Mouse (Mus musculus) c-Kit-positive CD71-positive TER-119-negative erythroid progenitor cells, embryonic 14.5 days (primary cell): ENCODE measurements around the gene Gm49673.
"Not testable (repeated sequence)": the region's sequence is repeated elsewhere in the genome, so short reads cannot be mapped to it uniquely, and the experiment has no call there.

Experiments
- DNase-seq: peaks from one replicate; pipeline ENCODE4 v3.0.0-alpha.2; 2013; ENCODE audit warnings: low read depth

The Gm49673 gene

DNA sequence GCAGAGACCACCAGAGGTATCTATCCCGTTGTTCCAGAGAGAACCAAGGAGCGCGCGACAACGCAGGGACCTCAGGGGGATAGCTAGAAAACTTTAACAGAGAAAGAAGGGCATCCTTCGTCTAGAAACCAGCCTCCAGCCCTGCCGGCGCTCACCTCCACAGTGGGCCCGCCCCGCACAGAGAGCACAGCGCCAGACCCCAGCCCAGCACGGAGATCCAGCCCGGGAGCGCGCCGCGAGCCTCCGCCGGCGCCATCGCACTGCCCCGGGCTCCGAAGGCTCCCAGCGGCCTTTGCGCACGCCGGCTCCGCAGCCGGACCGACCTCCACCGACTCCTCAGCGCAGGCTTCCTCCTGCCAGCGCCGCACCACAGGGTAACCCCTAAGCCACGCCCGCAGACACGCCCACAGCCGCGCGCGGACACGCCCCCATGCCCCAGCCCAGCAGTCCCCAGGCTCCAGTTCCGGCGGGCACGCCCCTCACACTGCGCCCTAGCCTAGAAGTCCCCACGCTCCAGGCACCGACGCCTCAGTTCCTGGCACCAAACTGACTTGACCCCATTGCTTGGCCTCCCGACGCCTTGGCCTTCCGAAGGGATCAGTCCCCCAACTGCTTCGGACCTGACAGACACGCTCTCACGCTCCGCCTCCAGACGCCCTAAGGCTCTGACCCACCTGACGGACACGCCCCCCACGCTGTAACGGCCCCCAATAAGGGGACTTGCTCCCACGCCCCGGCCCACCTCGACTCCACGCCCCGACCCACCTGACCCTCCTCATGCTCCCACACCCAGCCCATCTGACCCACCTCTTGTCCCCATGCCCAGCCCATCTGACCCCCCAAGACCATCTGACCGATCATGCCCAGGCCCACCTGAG lies at the start of gene Gm49673, which contains the start of gene Rnaset2a:
Gene Gm49673, minus strand, starts transcription at position 350 of the 878 bp plus-strand sequence.
Gene Rnaset2a, minus strand, starts transcription at position 659 of the 878 bp plus-strand sequence.
- not testable (repeated sequence) for DNase-seq

GRCm38 (mm10) chr17:8195685-8196376 lies 48.2 kb upstream of the Gm49673 start:
- DNase-seq = no peak

- DNase-seq = no peak
These were observed 46.1 kb upstream of the Gm49673 start for GRCm38 (mm10) chr17:8193678-8194077.

- DNase-seq = no peak
These were observed 36.6 kb upstream of the Gm49673 start for GRCm38 (mm10) chr17:8184217-8184616.

DNA sequence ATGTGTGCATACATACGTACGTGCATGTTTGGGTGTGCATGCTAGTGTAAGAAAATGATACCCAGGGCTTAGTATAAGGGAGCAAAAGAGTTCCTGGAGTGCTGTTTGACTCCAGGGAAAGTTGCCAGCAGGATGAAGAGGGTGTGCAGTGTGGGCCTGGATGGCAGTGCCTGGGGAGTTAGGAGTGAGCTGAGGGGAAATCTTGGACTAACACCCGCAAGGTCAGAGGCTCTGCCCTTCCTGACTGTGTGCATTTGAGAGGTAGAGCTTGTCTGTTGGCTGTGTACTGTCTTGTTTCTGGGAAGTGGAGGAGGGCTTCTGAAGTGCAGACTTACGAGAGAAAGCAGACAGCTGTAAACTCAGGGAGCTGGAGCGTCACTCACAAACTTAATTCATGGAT lies 36.2 kb upstream of the Gm49673 start:
- DNase-seq = no peak

DNA sequence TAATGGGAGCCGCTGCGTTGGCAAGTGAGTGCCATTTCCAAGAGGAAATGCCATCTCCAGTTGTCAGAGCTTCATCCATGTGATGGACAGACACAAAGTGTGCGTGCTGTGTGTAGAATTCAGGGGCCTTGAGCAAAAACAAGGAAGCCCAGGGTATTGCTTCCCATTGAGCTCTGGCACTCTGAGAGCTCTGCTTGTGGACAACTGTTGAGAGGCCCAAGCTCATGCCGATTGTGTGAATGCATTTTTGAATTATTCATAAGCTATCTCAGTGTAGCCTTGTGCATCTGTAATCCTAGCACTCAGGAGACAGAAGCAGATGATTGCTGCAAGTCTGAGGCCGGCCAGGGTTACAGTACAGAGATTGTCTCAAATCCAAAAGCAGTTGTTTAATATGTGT lies 29.5 kb upstream of the Gm49673 start:
- no peak for DNase-seq

GRCm38 (mm10) chr17:8171081-8171480 lies 23.5 kb upstream of the Gm49673 start:
- DNase-seq = no peak

- DNase-seq = no peak
These were observed 22.7 kb upstream of the Gm49673 start for GRCm38 (mm10) chr17:8170331-8170730.

- not testable (repeated sequence) for DNase-seq
These were observed 19.8 kb upstream of the Gm49673 start for GRCm38 (mm10) chr17:8167436-8167835.

GRCm38 (mm10) chr17:8166454-8166853 lies 18.9 kb upstream of the Gm49673 start:
- not testable (repeated sequence) for DNase-seq

DNA sequence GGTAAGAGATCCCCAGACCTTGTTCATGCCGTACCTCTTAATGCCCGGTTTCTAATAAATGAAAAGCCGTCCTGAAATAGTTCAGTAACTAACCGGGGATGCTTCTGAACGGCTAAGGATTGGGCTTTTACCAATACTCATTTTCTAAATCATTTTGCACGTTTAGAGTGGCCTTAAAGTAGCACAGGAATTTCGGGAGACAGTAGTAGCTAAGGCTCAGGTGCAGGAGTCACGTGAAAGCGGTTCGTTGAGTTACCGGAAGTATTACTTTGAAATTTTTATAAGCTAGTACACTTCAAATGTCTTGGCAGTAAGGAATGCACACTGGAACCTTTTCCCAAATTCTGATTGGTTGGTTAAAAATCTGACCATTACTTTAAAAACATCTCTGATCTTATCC lies 18.4 kb upstream of the Gm49673 start:
- not testable (repeated sequence) for DNase-seq

DNA sequence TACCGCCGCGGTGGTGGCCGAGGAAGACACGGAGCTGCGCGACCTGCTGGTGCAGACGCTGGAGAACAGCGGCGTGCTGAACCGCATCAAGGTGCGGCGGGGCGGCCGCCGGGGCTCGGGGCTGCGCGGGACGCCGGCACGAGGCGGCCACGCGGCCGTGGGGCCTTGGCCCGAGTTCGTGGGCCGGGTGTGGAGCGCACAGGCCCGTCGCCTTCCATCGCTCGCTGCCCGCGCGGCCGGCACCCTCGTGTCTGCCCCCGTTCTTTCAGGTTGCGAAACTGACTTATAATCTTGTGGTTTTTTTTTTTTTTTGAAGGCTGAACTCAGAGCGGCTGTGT lies 18.0 kb upstream of the Gm49673 start:
- DNase-seq = not testable (repeated sequence)

DNA sequence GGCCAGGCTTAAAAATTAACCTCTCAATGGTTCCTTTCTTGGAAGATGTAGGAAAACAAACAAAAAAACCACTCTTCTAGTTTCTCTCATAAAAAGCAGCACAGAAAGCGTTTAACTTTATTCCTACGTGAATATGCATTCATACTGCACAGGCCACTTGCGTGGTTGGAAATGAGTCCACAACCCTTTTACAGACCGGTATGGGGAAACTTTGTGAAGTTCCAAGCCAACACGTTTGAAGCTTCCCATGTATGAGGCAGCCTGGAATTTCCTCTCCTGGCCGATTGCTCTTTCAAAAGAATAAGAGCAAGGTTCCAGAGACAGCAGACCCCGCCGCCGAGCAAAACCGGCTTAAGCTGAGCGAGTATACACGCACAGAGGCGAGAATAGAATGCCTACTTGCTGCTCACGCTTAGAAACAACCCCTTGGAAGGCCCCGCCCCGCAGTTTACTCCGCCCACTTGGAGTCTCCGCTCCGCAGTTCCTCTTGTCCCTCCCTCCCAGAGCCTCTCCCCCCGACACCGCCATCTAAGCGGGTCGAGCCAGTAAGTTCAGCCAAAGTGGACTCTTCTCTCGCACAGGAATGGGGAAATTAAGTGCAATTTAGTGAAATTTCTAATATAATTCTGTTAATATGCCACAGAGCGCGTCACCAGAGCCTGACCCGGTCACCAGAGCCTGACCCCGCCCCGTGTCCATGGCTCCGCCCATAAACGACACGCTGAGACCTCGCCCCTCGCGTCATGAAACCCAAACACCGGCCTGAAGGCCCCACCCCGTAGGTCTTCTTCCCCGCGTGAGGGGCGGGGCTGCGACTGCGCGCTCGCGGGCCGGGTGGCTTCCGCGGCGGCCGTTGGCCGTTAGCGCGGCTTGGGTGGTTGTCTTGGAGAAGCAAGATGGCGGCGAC lies 17.4 kb upstream of the Gm49673 start, which contains the start of gene Fgfr1op:
Gene Fgfr1op, plus strand, starts transcription at position 801 of the 907 bp plus-strand sequence.
- not testable (repeated sequence) for DNase-seq

DNA sequence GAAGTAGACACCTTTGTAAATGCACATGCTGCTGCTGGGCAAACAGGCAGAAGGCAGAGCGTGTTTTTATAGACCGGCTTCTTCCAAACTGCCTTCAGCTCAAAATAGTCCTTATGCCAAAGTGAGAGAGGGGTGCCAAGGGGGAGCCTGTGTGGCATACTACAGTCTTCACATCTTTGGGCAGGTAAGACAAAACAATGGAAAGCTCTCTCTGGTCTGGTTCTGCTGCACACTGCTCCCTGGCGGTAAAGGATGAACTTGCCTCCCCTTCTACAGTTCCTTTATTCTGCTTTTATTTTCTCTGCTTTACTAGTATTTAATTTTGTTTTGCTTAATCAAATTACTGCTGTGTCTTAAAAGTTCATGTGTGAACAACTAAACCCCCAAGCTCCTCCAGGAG lies 13.4 kb upstream of the Gm49673 start:
- DNase-seq = not testable (repeated sequence)

DNA sequence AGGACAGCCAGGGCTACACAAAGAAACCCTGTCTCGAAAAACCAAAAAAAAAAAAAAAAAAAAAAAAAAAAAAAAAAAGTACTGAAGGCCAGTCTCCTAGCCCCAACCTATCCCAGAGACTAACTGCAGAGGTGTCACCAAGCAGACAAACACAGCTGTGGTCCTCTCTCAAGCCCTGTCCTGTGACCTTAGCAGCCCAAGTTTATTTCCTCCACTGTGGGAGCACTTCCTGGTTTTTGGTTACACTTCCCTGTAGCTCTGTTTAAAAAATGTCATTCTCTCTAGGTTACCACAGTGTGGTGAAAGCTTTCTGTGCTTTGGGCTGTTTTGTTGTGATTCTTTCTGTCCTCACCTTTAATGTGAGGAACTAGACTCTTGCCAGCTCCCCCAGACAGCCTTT lies 11.0 kb upstream of the Gm49673 start:
- DNase-seq = not testable (repeated sequence)

DNA sequence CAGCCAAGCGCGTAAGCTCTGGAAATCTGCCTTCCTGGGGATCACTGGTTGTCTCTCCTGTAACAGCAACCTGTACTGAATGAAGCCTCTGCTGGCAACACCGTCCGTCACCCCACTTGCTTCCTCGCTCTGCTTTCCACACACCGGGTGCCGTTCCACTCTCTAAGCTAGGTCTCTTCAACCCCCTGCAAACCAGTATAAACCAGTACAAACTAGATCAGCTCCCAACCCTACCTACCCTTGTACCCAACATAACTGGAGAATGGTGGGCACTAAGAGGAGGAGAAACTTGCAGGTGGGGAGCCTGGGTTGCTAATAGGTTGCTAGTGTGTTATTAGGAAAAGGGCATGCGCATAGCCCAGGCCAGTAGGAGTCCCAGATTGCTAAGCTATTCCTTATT lies 8.4 kb upstream of the Gm49673 start:
- not testable (repeated sequence) for DNase-seq

DNA sequence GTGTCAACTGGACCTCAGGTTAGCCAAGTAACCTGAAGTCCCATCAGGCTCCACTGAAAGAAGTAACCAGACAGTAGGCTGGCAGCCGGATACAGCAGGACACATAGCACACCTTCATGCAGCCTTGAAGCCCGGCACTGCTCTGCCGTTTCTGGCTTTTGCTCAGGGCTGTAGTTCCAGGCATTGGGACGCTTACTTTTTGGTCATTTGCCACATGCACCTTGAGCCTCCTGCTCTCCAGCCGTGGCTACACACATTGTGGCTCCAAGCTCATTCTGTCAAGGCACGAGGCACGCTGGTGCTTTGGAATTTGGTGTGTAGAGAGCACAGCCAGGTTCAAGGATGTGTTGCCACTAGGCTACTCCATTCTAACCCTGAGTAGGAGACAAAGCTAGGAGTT lies 7.4 kb upstream of the Gm49673 start:
- DNase-seq = not testable (repeated sequence)

DNA sequence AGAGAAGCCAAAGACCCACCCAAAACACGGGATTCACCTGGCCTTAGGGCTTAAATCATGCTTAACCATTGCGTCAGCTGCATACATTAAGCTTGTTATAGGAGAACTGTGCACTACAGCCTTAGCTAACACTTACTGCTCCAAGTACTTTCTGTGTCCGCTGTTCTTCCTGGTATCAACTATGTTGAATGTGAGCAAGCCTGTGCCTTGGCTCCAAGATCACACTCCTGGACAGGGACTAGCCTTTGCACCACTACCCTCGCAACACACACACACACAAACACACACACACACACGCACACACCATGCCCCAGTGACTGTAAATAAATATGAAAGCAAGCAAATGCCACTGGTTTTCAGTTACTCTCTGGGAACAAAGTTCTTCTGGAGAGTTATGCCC lies 657 bp downstream of the Gm49673 start:
- DNase-seq = not testable (repeated sequence)

DNA sequence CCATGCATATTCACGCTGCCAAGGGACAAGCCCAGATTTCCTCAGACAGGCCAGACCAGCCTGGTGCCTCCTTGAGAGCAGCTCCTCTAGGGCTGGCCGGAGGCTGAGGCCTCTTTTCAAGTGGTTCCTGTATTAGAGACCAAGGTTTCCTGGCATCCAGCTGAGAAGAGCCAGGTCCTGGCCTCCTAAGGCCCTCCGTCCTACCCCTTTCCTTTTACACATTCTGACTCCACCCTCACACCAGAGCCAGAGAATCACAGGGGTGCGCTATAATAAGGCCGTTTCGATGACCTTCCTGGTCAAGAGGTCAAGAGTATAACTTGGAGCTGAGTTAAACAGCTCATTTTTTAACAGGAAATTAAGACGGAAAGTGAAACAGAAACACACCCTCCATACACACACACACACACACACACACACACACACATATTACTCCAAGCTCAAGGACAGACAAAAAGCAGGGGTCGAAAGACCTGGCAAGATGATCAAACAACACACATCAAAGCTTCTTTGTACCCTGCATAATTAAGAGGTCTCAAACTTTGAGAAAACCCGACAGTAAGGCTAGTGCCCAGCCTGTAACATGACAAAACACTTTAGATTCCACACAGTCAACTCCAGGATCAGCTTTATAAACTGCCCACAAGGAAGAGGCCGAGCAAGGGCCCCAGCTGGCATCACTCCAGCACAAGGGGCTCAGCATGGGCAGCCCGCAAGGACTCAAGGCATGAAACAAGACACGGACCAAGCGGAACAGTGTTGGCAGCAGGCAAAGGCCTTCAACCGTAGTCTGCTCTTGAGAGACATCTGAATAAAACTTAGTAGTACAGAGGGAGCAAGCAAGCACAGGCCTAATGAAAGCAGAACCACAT lies 3.5 kb downstream of the Gm49673 start:
- DNase-seq = not testable (repeated sequence)

- DNase-seq = not testable (repeated sequence)
These were observed 7.4 kb downstream of the Gm49673 start for GRCm38 (mm10) chr17:8140210-8140609.

- not testable (repeated sequence) for DNase-seq
These were observed 9.5 kb downstream of the Gm49673 start for GRCm38 (mm10) chr17:8138116-8138515.
